ENCODE assay signal across 24 mouse cellular contexts in genomic region chr6:134348526-134349067, GRCm38 (mm10). TPM values are rescaled to one million over a fixed set of nuclear protein-coding genes. Genes with fewer than 3 reads are reported as not detected.
"Had no signal": no experiment of that assay in that cellular context is flagged by ENCODE, and none has a peak within 500 bp of the region (broad histone marks: within the 10 kb centered on the region; RNA-seq: fewer than 3 reads in every experiment).

No protein-coding gene starts in this region.

- H3K27ac ChIP-seq: kidney, postnatal 0 days; left cerebral cortex, adult 2 months; limb, embryonic 12.5 days; limb, embryonic 15.5 days; liver, embryonic 14.5 days; macrophage; midbrain, embryonic 10.5 days; midbrain, embryonic 13.5 days had no signal

- H3K4me2 ChIP-seq: limb, embryonic 12.5 days; limb, embryonic 15.5 days; liver, embryonic 11.5 days; lung, embryonic 14.5 days; midbrain, embryonic 13.5 days had no signal

- ATAC-seq: liver, postnatal 0 days; lung, postnatal 0 days; midbrain, embryonic 13.5 days; midbrain, embryonic 16.5 days had no signal

- H3K4me3 ChIP-seq: left cerebral cortex, adult 2 months; limb, embryonic 12.5 days; limb, embryonic 15.5 days; megakaryocyte, embryonic 14.5 days; midbrain, embryonic 10.5 days; midbrain, embryonic 13.5 days had no signal

- H3K9ac ChIP-seq: limb, embryonic 12.5 days; limb, embryonic 15.5 days; liver, embryonic 14.5 days; liver, postnatal 0 days; lung, embryonic 14.5 days; midbrain, embryonic 13.5 days had no signal

- DNase-seq: kidney, adult 9 months; kidney, postnatal 36 days; layer of hippocampus, postnatal 36 days; left cerebral cortex, postnatal 4 days; liver, postnatal 0 days; lung, embryonic 14.5 days; thymus, adult 18-20 months; thymus, postnatal 36 days had no signal

- H3K9me3 ChIP-seq: limb, embryonic 12.5 days; limb, embryonic 15.5 days; midbrain, embryonic 10.5 days; midbrain, embryonic 13.5 days had no signal

- H3K27me3 ChIP-seq: limb, embryonic 12.5 days; limb, embryonic 15.5 days; midbrain, embryonic 13.5 days had no signal

- H3K4me1 ChIP-seq: limb, embryonic 12.5 days; limb, embryonic 15.5 days; midbrain, embryonic 10.5 days; midbrain, embryonic 13.5 days had no signal

- H3K36me3 ChIP-seq: limb, embryonic 12.5 days; limb, embryonic 15.5 days; midbrain, embryonic 10.5 days; midbrain, embryonic 13.5 days had no signal

RNA-seq across cellular contexts. Expression of gene Bcl2l14, which starts 47.5 kb away (rescaled TPM):
- total RNA-seq: layer of hippocampus, adult 8-10 months; layer of hippocampus, postnatal 10 days; layer of hippocampus, postnatal 36 days; left cerebral cortex, adult 2 months; left cerebral cortex, postnatal 14 days; left cerebral cortex, postnatal 4 days had no signal
- polyA plus RNA-seq: midbrain, embryonic 13.5 days; midbrain, embryonic 16.5 days; neural tube, embryonic 11.5 days had no signal
